Mouse (Mus musculus): ENCODE measurements around the gene Depdc7.
A peak's percentile ranks its signal among the peaks of the same experiment; 100 is the strongest.

Gene Depdc7

GRCm38 (mm10) chr2:104742741-104743064, at the start of gene Depdc7:
Gene Depdc7, minus strand, starts transcription at chr2:104742878.
- DNase-seq, result peak; percentile 92 to 94

GRCm38 (mm10) chr2:104774763-104775162, 32.1 kb upstream of the Depdc7 start:
- peak in 1 of 2 experiments; percentile 17 for DNase-seq

GRCm38 (mm10) chr2:104768697-104769096, 26.0 kb upstream of the Depdc7 start:
- no peak for DNase-seq

GRCm38 (mm10) chr2:104764018-104764417, 21.3 kb upstream of the Depdc7 start:
- no peak for DNase-seq

DNA sequence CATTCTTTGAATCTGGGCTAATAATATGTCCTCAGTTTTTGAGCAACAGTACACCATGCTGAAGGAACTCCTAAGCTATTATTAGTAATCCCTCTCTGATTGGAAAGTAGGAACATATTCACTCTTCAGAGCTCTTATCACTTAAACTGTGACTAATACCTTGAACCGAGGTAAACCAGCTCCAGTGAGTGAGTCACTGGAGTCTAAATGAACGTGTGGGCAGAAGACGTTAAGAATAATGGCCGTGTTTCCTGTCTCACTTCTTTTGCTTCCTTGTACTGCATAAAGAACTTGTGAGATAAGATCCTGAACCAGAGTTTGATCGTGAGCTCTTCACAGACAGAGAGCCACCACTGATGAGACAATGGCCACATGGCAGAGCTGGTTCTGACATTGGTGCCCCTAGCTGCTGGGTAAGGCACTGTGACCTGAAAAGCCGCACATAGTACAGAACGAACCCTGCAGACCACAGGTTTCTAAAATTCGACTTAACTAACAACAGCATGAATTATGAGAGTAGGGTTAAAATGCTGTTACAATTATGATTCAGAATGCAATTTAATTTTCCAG, 20.5 kb upstream of the Depdc7 start:
- DNase-seq, result no peak

- DNase-seq, result peak in 1 of 2 experiments; percentile 39
Measured at GRCm38 (mm10) chr2:104750611-104751010, 7.9 kb upstream of the Depdc7 start.

DNA sequence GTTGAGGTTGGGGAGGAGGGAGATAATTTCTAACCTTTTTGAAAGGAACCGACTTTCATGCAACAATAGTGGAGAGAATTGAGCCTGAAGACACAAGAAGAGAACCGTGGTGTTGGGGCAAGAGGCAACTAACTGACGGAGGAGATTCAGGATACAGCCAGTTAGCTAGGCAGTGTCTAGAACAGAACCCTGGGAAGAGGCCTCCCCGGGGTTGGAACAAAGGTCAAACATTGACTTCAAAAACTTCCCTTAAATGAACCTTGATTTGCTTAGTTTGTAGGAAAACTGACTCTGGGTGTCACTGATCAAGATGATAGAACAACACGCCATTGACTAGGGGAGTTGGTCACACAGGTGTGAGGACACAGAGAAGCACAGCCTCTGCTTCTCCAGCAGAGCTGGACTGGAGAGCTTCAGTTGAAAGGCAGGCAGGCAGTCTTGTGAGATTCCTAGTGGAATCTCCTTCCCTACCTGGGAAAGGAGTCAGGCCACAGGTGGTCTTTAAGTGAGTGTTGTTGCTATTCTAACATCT, 6.0 kb upstream of the Depdc7 start:
- peak in 1 of 2 experiments; percentile 30 for DNase-seq

- no peak for DNase-seq
Measured at GRCm38 (mm10) chr2:104746251-104746650, 3.6 kb upstream of the Depdc7 start.

DNA sequence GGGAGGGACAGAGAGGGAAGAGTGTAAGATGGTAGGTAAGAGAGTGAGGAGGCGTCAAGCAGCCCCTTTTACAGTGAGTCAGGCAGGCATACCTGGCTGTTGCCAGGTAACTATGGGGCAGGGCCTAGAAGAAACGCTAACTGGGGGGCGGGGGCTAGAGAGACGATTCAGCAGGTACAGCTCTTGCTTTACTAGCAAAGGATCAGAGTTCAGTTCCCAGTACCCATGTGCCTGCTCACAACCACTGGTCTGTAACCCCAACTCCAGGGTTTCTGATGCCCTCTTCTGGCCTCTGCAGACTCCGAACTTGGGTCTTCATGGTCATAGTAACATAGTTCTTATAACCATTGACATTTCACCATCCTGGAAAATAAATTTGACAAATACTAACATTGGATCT, 1.3 kb upstream of the Depdc7 start:
- DNase-seq, result peak in 1 of 2 experiments; percentile 38

- DNase-seq, result peak; percentile 62 to 73
Measured at GRCm38 (mm10) chr2:104743160-104743559, 482 bp upstream of the Depdc7 start.

GRCm38 (mm10) chr2:104741896-104742740, 560 bp downstream of the Depdc7 start:
- DNase-seq, result peak in 1 of 2 experiments; percentile 24

- no peak for DNase-seq
Measured at GRCm38 (mm10) chr2:104741015-104741758, 1.5 kb downstream of the Depdc7 start.

DNA sequence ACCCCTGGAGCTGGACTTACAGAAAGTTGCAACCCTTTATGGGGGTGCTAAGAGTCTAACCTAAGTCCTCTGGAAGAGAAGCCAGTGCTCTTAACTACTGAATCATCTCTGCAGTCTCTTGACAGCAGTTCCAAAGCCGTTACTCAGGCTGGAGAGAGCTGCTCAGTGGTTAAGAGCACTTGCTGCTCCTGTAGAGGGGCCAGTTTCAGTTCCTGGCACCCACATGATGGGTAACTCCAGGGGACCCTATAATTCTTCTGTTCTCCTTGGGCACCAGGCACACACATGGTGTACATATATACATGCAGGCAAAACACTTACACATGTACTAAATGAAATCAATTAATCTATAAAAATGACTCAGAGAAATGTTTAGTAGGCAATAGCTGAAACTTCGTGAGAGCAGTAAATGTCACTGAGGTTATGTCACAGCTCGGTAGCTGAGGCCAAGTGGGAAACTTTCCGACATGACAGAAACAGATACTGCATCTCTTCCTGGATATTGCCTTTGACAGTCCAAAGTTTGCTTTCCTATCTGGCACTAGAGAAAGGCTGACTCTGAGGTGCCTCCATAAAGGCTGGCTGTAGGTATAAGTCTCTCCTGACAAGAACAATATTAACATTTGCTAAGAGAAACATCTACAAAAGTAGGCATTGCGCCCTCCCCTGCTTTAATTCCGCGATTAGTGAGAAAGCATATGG, 2.3 kb downstream of the Depdc7 start:
- no peak for DNase-seq

DNA sequence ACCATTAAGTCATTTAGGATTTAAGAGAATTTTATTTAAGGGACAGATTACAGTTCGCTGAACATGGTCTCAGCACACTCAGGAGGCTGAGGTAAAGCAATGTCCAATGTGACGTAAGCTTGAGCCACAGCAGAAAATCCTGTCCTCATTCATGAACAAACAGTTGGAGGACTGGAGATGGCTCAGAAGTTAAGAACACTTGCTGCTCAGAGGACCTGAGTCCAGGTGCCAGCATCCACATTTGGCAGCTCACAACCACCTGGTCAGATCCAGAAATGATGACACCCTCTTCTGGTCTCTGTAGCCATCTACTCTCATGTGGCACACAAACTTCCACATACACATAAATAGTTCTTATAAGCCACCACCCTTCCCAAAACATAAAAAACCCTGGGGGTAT, 3.0 kb downstream of the Depdc7 start:
- DNase-seq, result no peak

DNA sequence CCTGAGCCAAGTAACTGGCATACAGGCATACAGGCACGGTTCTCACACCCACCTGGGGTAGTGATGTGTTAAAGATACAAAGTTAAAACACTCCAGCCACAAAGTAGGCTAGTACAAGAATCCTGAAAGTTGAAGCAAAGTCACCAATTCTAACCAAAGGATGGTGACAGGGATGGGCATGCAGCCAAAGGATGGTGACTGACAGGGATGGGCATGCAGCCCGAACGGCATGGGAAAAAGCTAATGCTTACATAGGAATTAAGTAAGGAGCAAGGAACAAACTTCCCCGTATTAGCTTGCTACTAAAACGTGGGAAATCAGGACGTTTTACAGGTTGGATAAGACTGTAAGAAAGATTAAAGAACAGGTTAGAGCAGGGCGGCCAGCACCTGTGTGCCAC, 6.4 kb downstream of the Depdc7 start:
- no peak for DNase-seq

- DNase-seq, result no peak
Measured at GRCm38 (mm10) chr2:104732562-104733256, 10.0 kb downstream of the Depdc7 start.

DNA sequence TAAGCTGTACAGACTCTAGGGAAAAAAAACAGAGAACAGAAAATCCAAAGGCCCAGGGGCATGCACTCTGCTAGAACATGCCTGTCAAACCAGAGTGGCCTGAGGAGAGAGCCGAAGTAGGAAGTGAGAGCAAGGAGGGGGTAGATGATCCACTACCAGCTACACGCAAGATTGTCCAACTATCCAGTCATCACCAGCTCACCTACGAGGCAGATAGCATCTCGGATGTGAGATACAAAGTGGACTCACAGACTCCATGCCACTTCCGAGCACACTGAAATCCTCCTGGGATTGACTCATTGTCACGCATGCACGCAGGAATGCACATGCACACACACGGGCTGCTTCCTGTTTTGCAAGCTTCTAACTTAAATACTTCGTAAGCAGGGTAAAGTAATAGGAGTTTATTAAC, 10.6 kb downstream of the Depdc7 start:
- DNase-seq, result no peak

DNA sequence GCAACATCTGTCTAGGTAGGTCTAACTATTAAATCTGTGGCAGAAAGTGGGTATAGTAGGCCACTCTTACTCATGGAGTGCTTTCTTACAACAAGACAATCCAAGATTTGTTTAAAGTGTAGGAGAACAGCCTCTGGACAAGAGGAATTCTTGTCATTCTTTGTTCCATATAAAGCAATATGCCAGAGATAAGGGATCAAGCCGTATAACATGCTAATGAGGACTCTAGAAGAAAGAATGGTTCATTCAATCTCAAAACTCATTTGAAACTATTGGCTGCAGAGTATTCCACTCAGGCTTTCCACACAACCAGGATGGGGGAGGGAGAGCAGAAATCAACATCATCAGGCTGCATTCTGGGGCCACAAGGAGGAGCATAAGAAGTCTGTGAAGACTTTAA, 15.3 kb downstream of the Depdc7 start:
- DNase-seq, result no peak

- DNase-seq, result no peak
Measured at GRCm38 (mm10) chr2:104722021-104722420, 20.7 kb downstream of the Depdc7 start.

DNA sequence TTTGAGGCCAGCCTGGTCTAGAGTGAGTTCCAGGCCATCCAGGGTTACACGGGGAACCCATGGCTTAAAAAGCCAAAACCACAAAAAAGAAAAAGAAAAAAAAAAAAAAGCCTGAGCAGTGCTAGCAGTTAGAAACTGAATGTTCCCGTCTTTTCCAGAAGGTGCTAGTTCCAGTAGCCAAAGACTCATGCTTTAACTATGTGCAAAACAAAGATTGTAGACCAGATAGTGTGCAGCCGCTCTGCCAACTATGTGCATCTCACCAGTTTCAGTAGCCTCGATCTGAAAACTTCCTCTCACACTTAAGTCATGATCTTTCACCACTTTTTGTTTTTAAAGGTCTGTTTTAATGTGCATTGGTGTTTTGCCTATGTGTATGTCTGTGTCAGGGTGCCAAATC, 24.9 kb downstream of the Depdc7 start:
- DNase-seq, result no peak

DNA sequence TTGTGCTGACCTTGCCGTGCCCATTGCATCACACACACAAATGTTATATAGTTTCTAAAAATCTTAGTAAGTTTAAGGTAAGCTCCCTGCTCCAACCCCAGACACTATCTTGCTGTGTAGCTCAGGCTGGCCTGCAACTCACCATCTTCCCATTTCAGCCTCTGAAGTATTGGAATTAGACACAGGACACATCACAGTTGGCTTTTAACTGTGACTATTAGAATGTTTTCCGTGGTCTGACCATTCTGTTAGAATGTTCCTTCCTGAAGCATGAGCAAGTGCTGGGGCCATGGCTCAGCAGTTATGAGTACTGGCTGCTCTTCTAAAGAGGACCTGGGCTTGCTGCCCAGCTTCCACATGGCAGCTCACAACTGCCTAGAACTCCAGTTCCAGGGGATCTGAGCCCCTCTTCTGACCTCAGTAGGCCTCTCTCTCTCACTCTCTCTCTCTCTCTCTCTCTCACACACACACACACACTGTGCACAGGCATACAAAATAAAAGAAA, 25.4 kb downstream of the Depdc7 start:
- DNase-seq, result no peak

GRCm38 (mm10) chr2:104716279-104716678, 26.4 kb downstream of the Depdc7 start, which contains the start of gene Pin1rt1:
Gene Pin1rt1, minus strand, starts transcription at chr2:104716379.
- DNase-seq, result no peak
